Mouse (Mus musculus) heart, postnatal 0 days (tissue): ENCODE results near the gene Zrsr1. TPM values are rescaled to one million over a fixed set of nuclear protein-coding genes. Genes with fewer than 3 reads are reported as not detected.

ENCODE experiments used
- ATAC-seq: fragments of 200-750 bp; cut with Nextera tagmentation; 2 replicates; pipeline ENCODE4 v1.8.0; 2017; ENCODE audit warnings: low read depth, moderate number of reproducible peaks, moderate library complexity; ENCODE audit not compliant: insufficient read depth
- DNase-seq: peaks from one replicate; pipeline ENCODE4 v3.0.0-alpha.2; 2016; ENCODE audit warnings: low spot score
- H3K27ac ChIP-seq: fragments of 300-500 bp; sonication (generic); 2 replicates; pipeline ENCODE4 v1.5.1; 2014; ENCODE audit warnings: low read depth, mild to moderate bottlenecking
- H3K27me3 ChIP-seq: fragments of 300-500 bp; sonication (generic); 2 replicates; pipeline ENCODE4 v1.6.1; 2014; ENCODE audit warnings: low read length, mixed read lengths; ENCODE audit not compliant: control insufficient read depth, insufficient read depth
- H3K36me3 ChIP-seq: fragments of 300-500 bp; sonication (generic); replicated peaks from 2 replicates; pipeline ENCODE4 v1.6.1; 2014; ENCODE audit warnings: low read length, mixed read lengths; ENCODE audit not compliant: control insufficient read depth, insufficient read depth
- H3K4me1 ChIP-seq: fragments of 300-500 bp; sonication (generic); 2 replicates; pipeline ENCODE4 v1.6.1; 2014; ENCODE audit warnings: antibody characterized with exemption; ENCODE audit not compliant: control insufficient read depth, insufficient read depth
- H3K4me2 ChIP-seq: fragments of 300-500 bp; sonication (generic); 2 replicates; pipeline ENCODE4 v1.6.1; 2014; ENCODE audit warnings: low read depth, mild to moderate bottlenecking, low read length, moderate library complexity
- H3K4me3 ChIP-seq: fragments of 300-500 bp; sonication (generic); 2 replicates; pipeline ENCODE4 v1.5.1; 2014; ENCODE audit warnings: low read depth, low read length
- H3K9ac ChIP-seq: fragments of 300-500 bp; sonication (generic); replicated peaks from 2 replicates; pipeline ENCODE4 v1.6.1; 2014; ENCODE audit warnings: low read depth, low read length, mixed read lengths
- H3K9me3 ChIP-seq: fragments of 300-500 bp; sonication (generic); replicated peaks from 2 replicates; pipeline ENCODE4 v1.6.1; 2016; ENCODE audit warnings: low read length; ENCODE audit not compliant: control insufficient read depth
- CTCF ChIP-seq: IDR thresholded peaks from 2 replicates; pipeline ENCODE4 v1.5.1; 2016; ENCODE audit warnings: antibody characterized with exemption, control low read depth, low read depth
- EP300 ChIP-seq: IDR thresholded peaks from 2 replicates; pipeline ENCODE4 v1.6.1; 2016; ENCODE audit warnings: antibody characterized with exemption, low read depth
- WGBS: fragments of 180-500 bp; shearing (Covaris S2); extraction: QIAGEN DNeasy Blood & Tissue Kit; methylation state at CpG from one replicate; pipeline ENCODE4 v1.1.7; 2014; 5-methylcytosine and 5-hydroxymethylcytosine counted together
- polyA plus RNA-seq: library from polyadenylated mRNA; unstranded; fragments of >200 nt; fragmentation: Nextera tagmentation; extraction: Ambion mirVana; gene quantifications from 2 replicates; pipeline ENCODE4 v1.2.1, GENCODE M21; 2015
- total RNA-seq: library from RNA; depleted of rRNA; stranded (reverse); fragments of >200 nt; gene quantifications from 2 replicates; pipeline ENCODE4 v1.2.3, GENCODE M21; 2014; ENCODE audit warnings: low replicate concordance

Zrsr1 gene
- total and polyA plus RNA-seq, 2 experiments from 2014 or later = 2.0 TPM

DNA sequence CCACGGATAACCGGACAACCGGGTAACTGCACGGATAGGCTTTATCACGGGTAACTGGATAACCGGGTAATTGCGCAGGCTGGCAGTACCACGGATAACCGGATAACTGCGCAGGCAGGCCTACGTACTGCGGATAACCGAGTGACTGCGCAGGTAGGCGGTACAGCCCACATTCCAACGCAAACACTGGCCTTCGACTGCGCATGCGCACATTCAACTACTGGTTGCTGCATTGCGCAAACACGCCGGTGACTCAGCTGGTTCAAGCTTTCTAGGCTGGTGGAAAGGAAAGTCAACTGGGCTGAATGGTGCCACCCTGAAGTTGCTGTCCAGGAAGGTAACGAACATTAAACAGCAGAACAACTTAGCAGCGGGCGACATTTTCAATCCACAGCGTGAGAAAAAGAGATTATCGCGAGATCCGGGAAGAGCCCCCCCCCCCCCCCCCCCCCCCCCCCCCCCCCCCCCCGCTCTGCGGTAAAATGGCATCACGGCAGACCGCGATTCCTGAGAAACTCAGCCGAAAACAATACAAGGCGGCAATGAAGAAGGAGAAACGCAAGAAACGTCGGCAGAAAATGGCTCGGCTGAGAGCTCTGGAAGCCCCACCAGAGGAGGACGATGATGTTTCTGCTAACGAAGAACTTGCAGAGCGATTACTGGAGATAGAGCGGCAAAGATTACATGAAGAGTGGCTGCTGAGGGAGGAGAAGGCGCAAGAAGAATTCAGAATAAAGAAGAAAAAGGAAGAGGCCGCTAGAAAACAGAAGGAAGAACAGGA is 1.1 kb downstream of the Zrsr1 start:
- ATAC-seq (peak; percentile 59), DNase-seq (peak; percentile 22)
- TF ChIP-seq CTCF (no peak), EP300 (no peak)
- peaks cover under 1% of the 10 kb centered on the region; the same call in 1 of the 2 replicates for H3K9me3 ChIP-seq
- H3K27me3 ChIP-seq = no peaks in the 10 kb centered on the region
- H3K4me1 ChIP-seq = peaks cover 10% of the 10 kb centered on the region; the same call in 1 of the 2 replicates
- H3K27ac ChIP-seq = peak overlapping the region; percentile 86
- WGBS = 51% methylated on average over 44 of the region's 46 CpGs
- H3K4me2 ChIP-seq = peak overlapping the region; percentile 75
- H3K36me3 ChIP-seq = peaks cover 14% of the 10 kb centered on the region; the same call in 1 of the 2 replicates
- H3K4me3 ChIP-seq = peak overlapping the region; percentile 62
- H3K9ac ChIP-seq = peak overlapping the region; percentile 67

DNA sequence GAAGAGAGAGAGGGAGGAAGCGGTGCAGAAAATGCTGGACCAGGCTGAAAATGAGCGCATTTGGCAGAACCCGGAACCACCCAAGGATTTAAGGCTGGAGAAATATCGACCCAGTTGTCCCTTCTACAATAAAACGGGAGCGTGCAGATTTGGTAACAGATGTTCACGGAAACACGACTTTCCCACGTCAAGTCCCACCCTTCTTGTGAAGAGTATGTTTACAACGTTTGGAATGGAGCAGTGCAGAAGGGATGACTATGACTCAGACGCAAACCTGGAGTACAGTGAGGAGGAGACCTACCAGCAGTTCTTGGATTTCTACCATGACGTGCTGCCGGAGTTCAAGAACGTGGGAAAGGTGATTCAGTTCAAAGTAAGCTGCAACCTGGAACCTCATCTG is 1.8 kb downstream of the Zrsr1 start:
- no peak for TF ChIP-seq EP300
- no peak for TF ChIP-seq CTCF
- peaks cover 17% of the 10 kb centered on the region; the same call in 1 of the 2 replicates for H3K36me3 ChIP-seq
- no peak; the same call in 1 of the 2 replicates for ATAC-seq

DNA sequence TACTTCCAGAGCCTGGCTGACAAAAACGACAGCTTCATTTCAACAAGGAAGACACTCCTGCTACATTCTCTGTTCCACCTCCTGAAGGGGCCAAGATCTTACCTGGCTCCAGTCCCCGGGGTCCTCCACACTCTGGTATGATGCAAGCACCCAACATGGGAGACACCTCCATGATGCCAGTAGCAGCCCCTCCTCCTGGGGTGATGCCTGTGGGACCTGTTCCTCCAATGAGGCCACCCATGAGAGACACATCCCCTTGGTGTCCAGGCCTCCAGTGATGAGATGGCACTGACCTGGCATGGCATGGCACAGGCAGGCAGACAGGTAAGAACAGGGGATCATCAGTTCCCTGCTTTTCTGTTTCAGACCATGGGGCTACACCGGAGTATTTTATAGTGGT is 6.4 kb downstream of the Zrsr1 start:
- 80% methylated on average over 3 of the region's 3 CpGs for WGBS
- no peak for ATAC-seq

More for the DNA sequence above, 1.8 kb downstream of the Zrsr1 start:
- Histone ChIP-seq H3K9ac (peak overlapping the region; percentile 67), H3K4me1 (peaks cover 10% of the 10 kb centered on the region; the same call in 1 of the 2 replicates), H3K4me3 (peak overlapping the region; percentile 62), H3K9me3 (no peaks in the 10 kb centered on the region), H3K27ac (peak overlapping the region; percentile 68), H3K27me3 (no peaks in the 10 kb centered on the region), H3K4me2 (peak overlapping the region; percentile 68)
- DNase-seq = peak; percentile 54
- WGBS = 53% methylated on average over 14 of the region's 14 CpGs

DNA sequence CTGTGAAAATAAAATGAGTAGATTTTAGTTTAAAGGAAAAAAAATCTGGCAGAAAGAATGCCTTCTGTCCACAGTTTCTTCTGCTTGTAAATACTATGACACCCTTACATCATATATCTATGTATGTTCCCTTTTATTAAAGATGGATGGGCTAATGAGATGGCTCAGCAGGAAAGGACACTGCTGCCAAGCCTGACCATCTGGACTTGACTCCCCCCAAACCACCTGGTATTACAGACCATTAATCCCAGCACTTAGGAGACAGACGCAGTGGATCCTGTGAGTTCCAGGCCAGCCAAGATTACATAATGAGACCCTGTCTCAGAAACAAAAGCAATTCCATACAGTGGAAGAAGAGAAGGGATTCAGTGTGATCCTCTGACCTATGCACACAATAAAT is 6.9 kb downstream of the Zrsr1 start:
- Histone ChIP-seq H3K36me3 (peaks cover 18% of the 10 kb centered on the region), H3K27me3 (no peaks in the 10 kb centered on the region), H3K27ac (no peak overlapping the region), H3K9me3 (no peaks in the 10 kb centered on the region), H3K4me1 (peaks cover 14% of the 10 kb centered on the region), H3K4me2 (no peak overlapping the region), H3K4me3 (no peak overlapping the region), H3K9ac (no peak overlapping the region)
- WGBS = 76% methylated on average over 1 of the region's 1 CpGs
- TF ChIP-seq CTCF = no peak
- no peak for TF ChIP-seq EP300
- ATAC-seq = no peak
- DNase-seq = no peak

More for the DNA sequence above, 6.4 kb downstream of the Zrsr1 start:
- Histone ChIP-seq H3K9ac (no peak overlapping the region), H3K27ac (no peak overlapping the region), H3K27me3 (no peaks in the 10 kb centered on the region), H3K4me2 (no peak overlapping the region), H3K4me3 (no peak overlapping the region), H3K4me1 (peaks cover 14% of the 10 kb centered on the region), H3K9me3 (no peaks in the 10 kb centered on the region), H3K36me3 (peaks cover 21% of the 10 kb centered on the region)
- TF ChIP-seq CTCF = no peak
- no peak for TF ChIP-seq EP300
- DNase-seq = no peak

DNA sequence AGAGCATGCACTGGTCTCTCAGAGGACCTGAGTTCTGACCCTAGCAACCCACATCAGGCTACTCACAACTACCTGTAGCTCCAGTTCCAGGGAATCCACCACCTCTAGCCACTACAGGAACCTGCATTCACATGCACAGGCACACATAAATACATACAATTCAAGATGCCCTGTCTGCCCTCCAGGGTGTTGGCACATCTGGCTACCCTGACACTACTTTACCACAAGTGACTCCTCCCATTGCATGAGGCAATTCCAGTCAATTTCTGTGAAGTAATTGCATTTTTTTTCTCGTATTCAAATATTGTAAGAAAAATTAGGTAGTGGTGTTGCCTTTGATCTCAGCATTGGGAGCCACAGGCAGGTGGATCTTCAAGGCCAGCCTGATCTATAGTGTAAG is 7.4 kb downstream of the Zrsr1 start:
- peaks cover 13% of the 10 kb centered on the region; the same call in 1 of the 2 replicates for H3K36me3 ChIP-seq
- H3K27me3 ChIP-seq = no peaks in the 10 kb centered on the region
- H3K9ac ChIP-seq = no peak overlapping the region
- no peak overlapping the region for H3K4me3 ChIP-seq
- no peak overlapping the region for H3K4me2 ChIP-seq
- no peak for DNase-seq
- no peak for ATAC-seq
- H3K27ac ChIP-seq = no peak overlapping the region
- H3K4me1 ChIP-seq = peaks cover 12% of the 10 kb centered on the region
- no peak for TF ChIP-seq EP300
- no peak for TF ChIP-seq CTCF
- 85% methylated on average over 1 of the region's 1 CpGs for WGBS
- H3K9me3 ChIP-seq = no peaks in the 10 kb centered on the region
